Mouse (Mus musculus): ENCODE measurements around the gene Vmn1r76. TPM values are rescaled to one million over a fixed set of nuclear protein-coding genes. Genes with fewer than 3 reads are reported as not detected.

The Vmn1r76 gene
- under 1 TPM; 0.06 to 0.49 TPM for polyA plus RNA-seq (2017; shearing (Covaris generic))

GRCm38 (mm10) chr7:11938113-11938512 lies at the start of gene Vmn1r76:
TSS of gene Vmn1r76 (minus strand) at chr7:11938213.

GRCm38 (mm10) chr7:11874330-11874729 lies 63.7 kb downstream of the Vmn1r76 start, which contains the start of gene Vmn1r75:
TSS of gene Vmn1r75 (plus strand) at chr7:11874630.

Other genes with a start within 250 kb of the Vmn1r76 start
- under 1 TPM; 0.08 to 0.12 TPM for gene Vmn1r73, start 207.9 kb downstream of the Vmn1r76 start, polyA plus RNA-seq (2017; shearing (Covaris generic))
- gene Vmn1r74, start 104.2 kb downstream of the Vmn1r76 start, polyA plus RNA-seq (2017; shearing (Covaris generic)) = under 1 TPM in 1 of 2 experiments, not detected in 1; 0.94 TPM
- under 1 TPM in 1 of 2 experiments, not detected in 1; 0.56 TPM for gene Vmn1r75, start 63.6 kb downstream of the Vmn1r76 start, polyA plus RNA-seq (2017; shearing (Covaris generic))
- gene Vmn1r77, start 98.5 kb upstream of the Vmn1r76 start, polyA plus RNA-seq (2017; shearing (Covaris generic)) = 1 to 10 TPM in 1 of 2 experiments, not detected in 1; 1.2 TPM
- under 1 TPM in 1 of 2 experiments, not detected in 1; 0.13 TPM for gene Vmn1r78, start 212.0 kb upstream of the Vmn1r76 start, polyA plus RNA-seq (2017; shearing (Covaris generic))
- gene Vmn1r79, start 233.1 kb upstream of the Vmn1r76 start, polyA plus RNA-seq (2017; shearing (Covaris generic)) = under 1 TPM in 1 of 2 experiments, not detected in 1; 0.04 TPM